Mouse (Mus musculus) heart, embryonic 15.5 days (tissue): Measurements from ENCODE around the gene Prpf4. TPM values are rescaled to one million over a fixed set of nuclear protein-coding genes. Genes with fewer than 3 reads are reported as not detected.

Experiments used
- ATAC-seq: fragments of 200-750 bp; cut with Nextera tagmentation; replicated peaks from 2 replicates; pipeline ENCODE4 v1.8.0; 2017; ENCODE audit warnings: low read depth, moderate TSS enrichment; ENCODE audit not compliant: insufficient number of reproducible peaks, insufficient read depth, low FRiP score
- H3K27ac ChIP-seq: fragments of 300-500 bp; sonication (generic); 2 replicates; pipeline ENCODE4 v1.5.1; 2015; ENCODE audit warnings: mild to moderate bottlenecking, inconsistent platforms
- H3K27me3 ChIP-seq: fragments of 300-500 bp; sonication (generic); 2 replicates; pipeline ENCODE4 v1.6.1; 2015; ENCODE audit warnings: inconsistent platforms
- H3K36me3 ChIP-seq: fragments of 300-500 bp; sonication (generic); 2 replicates; pipeline ENCODE4 v1.6.1; 2015; ENCODE audit warnings: mild to moderate bottlenecking, inconsistent platforms
- H3K4me1 ChIP-seq: fragments of 300-500 bp; sonication (generic); replicated peaks from 2 replicates; pipeline ENCODE4 v1.6.1; 2015; ENCODE audit warnings: inconsistent platforms
- H3K4me2 ChIP-seq: fragments of 300-500 bp; sonication (generic); 2 replicates; pipeline ENCODE4 v1.6.1; 2015; ENCODE audit warnings: inconsistent platforms, mild to moderate bottlenecking, moderate library complexity
- H3K4me3 ChIP-seq: fragments of 300-500 bp; sonication (generic); 2 replicates; pipeline ENCODE4 v1.5.1; 2015; ENCODE audit warnings: mild to moderate bottlenecking, inconsistent platforms
- H3K9ac ChIP-seq: fragments of 300-500 bp; sonication (generic); 2 replicates; pipeline ENCODE4 v1.6.1; 2015; ENCODE audit warnings: mild to moderate bottlenecking, inconsistent platforms
- H3K9me3 ChIP-seq: fragments of 300-500 bp; sonication (generic); replicated peaks from 2 replicates; pipeline ENCODE4 v1.6.1; 2016; ENCODE audit warnings: inconsistent platforms
- WGBS: fragments of 180-500 bp; shearing (Covaris S2); methylation state at CpG from one replicate; pipeline ENCODE4 v1.1.7; 2015; ENCODE audit warnings: mixed read lengths; 5-methylcytosine and 5-hydroxymethylcytosine counted together
- polyA plus RNA-seq: library from polyadenylated mRNA; unstranded; fragments of >200 nt; fragmentation: Nextera tagmentation; extraction: Ambion mirVana; gene quantifications from 2 replicates; pipeline ENCODE4 v1.2.1, GENCODE M21; 2015

The Prpf4 gene
- polyA plus RNA-seq, 1 experiment from 2014 or later: 11.5 TPM

DNA sequence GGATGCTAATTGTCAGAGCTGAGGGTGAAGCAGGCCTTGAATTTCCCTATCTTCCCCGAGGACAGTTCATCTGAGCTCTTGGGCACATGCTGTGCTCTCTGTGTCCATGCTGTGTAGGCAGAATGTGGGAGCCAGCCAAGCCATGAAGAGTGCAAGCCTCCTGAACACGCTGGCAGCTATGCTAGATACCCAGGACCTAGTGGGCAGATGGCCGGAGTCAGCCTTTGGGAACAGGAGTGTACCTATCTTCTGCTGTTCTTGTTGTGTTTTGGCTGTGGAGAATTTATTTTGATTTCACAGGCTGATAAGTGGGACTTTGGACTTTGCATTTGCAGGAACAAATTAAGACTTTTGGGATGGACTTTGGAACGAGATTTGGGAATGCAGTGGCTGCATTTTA, 31.9 kb downstream of the Prpf4 start:
- Histone ChIP-seq H3K9me3 (no peaks in the 10 kb centered on the region), H3K27me3 (no peaks in the 10 kb centered on the region), H3K36me3 (no peaks in the 10 kb centered on the region), H3K4me3 (no peak overlapping the region), H3K9ac (no peak overlapping the region), H3K4me1 (no peaks in the 10 kb centered on the region), H3K27ac (no peak overlapping the region), H3K4me2 (no peak overlapping the region)
- 77% methylated on average over 4 of the region's 4 CpGs for WGBS
- ATAC-seq: no peak

DNA sequence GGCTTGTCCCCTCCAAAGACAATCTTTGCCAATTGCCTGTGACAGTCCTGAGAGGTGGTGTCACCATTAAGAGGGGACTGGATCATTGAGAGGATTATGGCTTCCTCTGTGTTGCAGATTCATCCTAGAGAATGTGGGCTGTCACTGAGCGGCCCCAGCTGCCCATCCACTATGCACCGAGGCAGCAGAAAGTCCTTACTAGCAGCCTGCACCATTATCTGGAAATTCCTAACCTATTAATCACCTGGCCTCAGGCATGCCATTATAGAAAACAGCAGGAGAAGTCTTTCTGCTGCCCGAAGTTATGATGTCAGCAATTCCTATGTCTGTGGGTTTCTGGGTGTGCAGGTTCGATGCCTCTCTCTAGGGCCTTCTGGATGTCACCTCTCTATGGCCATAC, 32.4 kb downstream of the Prpf4 start:
- Histone ChIP-seq H3K4me1 (no peaks in the 10 kb centered on the region), H3K27me3 (no peaks in the 10 kb centered on the region), H3K9me3 (no peaks in the 10 kb centered on the region), H3K36me3 (no peaks in the 10 kb centered on the region), H3K4me3 (no peak overlapping the region), H3K4me2 (no peak overlapping the region), H3K9ac (no peak overlapping the region), H3K27ac (no peak overlapping the region)
- no peak for ATAC-seq
- 45% methylated on average over 4 of the region's 4 CpGs for WGBS

DNA sequence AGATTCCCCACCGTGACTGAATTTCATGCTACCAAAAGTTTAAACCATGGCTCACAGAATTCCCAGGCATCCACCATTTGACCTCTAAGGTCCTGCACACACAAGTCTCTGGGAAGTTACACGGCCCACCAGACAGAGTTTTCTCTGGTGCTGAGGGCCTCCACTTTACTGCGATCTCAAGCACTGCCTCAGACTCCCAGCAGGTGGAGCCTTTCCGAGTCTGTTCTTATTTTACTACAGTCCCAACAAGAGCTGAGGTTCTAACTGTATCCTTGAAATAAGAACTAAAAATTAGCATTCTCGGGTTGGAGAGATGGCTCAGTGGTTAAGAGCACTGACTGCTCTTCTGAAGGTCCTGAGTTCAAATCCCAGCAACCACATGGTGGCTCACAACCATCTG, 46.4 kb downstream of the Prpf4 start:
- H3K4me2 ChIP-seq: no peak overlapping the region
- WGBS: 47% methylated on average over 5 of the region's 5 CpGs

DNA sequence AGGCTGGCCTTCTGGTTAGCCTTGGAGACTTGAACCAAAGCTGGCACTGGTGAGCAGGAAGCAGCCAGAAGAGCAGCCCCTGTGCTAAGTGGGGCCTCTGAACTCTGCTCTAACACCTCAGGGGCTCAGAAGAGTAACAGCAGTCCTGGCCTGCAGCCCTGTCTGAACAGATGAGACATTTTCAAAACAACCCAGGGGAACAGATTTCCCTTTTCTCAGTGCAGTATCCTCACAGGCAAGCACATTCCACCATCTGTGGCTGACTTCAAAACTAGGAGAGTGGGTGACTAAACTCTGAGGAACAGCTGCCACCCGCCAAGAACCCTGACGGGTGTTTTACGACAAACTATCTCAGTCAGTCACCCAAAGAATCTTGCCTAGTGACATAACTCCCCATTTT, 50.5 kb downstream of the Prpf4 start:
- Histone ChIP-seq H3K4me2 (no peak overlapping the region), H3K9ac (no peak overlapping the region), H3K36me3 (no peaks in the 10 kb centered on the region), H3K27ac (no peak overlapping the region), H3K27me3 (no peaks in the 10 kb centered on the region), H3K4me1 (no peaks in the 10 kb centered on the region), H3K4me3 (no peak overlapping the region), H3K9me3 (no peaks in the 10 kb centered on the region)
- no peak for ATAC-seq
- 73% methylated on average over 3 of the region's 3 CpGs for WGBS

More for the DNA sequence above, 46.4 kb downstream of the Prpf4 start:
- no peaks in the 10 kb centered on the region for H3K36me3 ChIP-seq
- no peaks in the 10 kb centered on the region for H3K4me1 ChIP-seq
- H3K9me3 ChIP-seq: no peaks in the 10 kb centered on the region
- ATAC-seq: no peak
- no peak overlapping the region for H3K27ac ChIP-seq
- H3K4me3 ChIP-seq: no peak overlapping the region
- no peaks in the 10 kb centered on the region for H3K27me3 ChIP-seq
- no peak overlapping the region for H3K9ac ChIP-seq

DNA sequence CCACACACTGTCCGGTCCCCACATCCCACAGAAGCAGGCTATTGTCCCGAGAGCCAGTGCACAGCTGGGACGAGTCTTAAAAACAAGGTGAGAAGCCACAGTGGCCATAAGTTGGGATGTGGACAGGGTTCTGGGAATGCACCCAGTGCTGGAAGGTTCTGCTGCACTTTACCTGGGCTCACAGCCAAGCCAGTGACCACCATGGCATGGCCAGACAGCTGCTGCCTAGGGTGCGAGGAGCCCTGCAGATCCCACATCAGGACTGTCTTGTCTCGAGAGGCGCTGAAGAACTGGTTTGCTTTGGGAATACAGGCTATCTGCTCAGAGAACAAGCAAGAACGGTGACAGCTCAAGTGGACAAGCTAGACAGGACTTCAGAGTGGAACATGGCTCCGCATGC, 51.8 kb downstream of the Prpf4 start:
- H3K4me2 ChIP-seq: no peak overlapping the region
- ATAC-seq: no peak
- no peaks in the 10 kb centered on the region for H3K4me1 ChIP-seq
- 79% methylated on average over 8 of the region's 8 CpGs for WGBS
- H3K9me3 ChIP-seq: no peaks in the 10 kb centered on the region
- no peak overlapping the region for H3K27ac ChIP-seq
- no peak overlapping the region for H3K9ac ChIP-seq
- no peak overlapping the region for H3K4me3 ChIP-seq
- H3K27me3 ChIP-seq: no peaks in the 10 kb centered on the region
- H3K36me3 ChIP-seq: no peaks in the 10 kb centered on the region

DNA sequence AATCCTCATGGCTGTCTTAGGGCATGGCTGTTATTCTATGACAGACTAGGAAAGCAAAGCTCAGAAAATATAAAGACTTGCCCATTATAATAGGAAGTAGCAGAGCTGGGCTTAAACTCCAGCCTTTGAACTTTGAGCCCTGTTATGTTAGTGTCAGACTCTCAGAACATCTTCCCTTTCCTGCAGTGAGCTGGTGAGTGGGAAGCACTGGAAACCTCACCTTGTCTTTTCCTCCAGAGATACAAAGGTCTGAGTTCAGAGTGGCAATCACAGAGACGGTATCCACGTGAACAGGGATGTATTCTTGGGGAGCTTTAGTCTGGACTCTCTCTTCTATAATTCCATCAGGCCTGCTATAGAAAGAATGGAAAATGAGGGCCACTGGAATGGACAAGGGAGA, 54.5 kb downstream of the Prpf4 start:
- H3K4me3 ChIP-seq: no peak overlapping the region
- WGBS: 79% methylated on average over 2 of the region's 2 CpGs
- no peak overlapping the region for H3K4me2 ChIP-seq
- no peaks in the 10 kb centered on the region for H3K36me3 ChIP-seq
- no peak overlapping the region for H3K9ac ChIP-seq
- H3K27ac ChIP-seq: no peak overlapping the region
- H3K27me3 ChIP-seq: no peaks in the 10 kb centered on the region
- no peaks in the 10 kb centered on the region for H3K9me3 ChIP-seq
- H3K4me1 ChIP-seq: no peaks in the 10 kb centered on the region
- ATAC-seq: no peak

DNA sequence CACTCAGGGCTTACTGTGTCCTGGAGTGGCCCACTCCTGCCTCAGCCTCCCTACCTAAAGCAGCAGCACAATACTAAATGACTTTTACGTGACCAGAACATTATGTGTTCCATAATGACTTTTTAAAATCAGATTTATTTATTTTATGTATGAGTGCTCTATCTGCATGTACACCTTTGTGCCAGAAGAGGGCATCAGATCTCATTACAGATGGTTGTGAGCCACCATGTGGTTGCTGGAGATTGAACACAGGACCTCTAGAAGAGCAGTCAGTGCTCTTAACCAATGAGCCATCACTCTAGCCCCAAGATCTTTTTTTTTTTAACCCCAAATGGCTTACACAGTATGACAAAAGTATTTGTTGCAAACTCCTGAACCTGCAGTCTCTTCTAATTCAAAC, 59.6 kb downstream of the Prpf4 start:
- H3K27ac ChIP-seq: no peak overlapping the region
- no peaks in the 10 kb centered on the region for H3K27me3 ChIP-seq
- no peak overlapping the region for H3K4me3 ChIP-seq
- no peak overlapping the region for H3K9ac ChIP-seq
- H3K4me1 ChIP-seq: peaks cover 5% of the 10 kb centered on the region
- WGBS: 86% methylated on average over 1 of the region's 1 CpGs
- 0 out of 2 replicates have a peak, but pooled peaks cover 3% of the 10 kb centered on the region for H3K9me3 ChIP-seq
- no peak for ATAC-seq
- H3K4me2 ChIP-seq: no peak overlapping the region
- H3K36me3 ChIP-seq: no peaks in the 10 kb centered on the region

DNA sequence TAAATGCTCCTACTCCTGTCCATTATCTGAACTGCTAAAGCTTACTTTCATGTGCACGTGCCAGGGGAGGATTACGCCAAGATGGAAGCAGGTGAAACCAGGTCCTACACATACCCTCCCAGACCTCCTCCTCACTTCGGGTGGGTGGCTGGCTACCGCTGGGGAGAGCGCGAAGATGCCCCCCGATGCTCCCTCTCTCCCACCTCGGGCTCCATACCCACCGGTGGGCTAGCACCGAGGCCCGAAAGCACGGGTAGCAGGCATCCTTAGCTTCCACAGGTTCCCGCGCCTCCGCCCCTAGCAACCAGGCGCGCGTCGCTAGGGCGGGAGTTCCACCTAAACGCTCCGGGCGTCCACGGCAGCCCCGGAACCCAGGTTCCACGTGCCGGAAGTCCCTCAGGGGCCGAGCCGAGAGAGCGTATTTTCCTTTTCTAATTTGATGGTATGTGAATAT, 62.0 kb downstream of the Prpf4 start, which contains the start of gene Wdr31:
TSS of gene Wdr31 (minus strand) at position 299 of the 454 bp plus-strand sequence.
- Histone ChIP-seq H3K9ac (peak within 1 kb of the TSS; percentile 67; the same call in 1 of the 2 replicates), H3K27ac (no peak within 1 kb of the TSS), H3K4me2 (peak within 1 kb of the TSS; percentile 95), H3K9me3 (0 out of 2 replicates have a peak, but pooled peaks cover 3% of the 10 kb centered on the region), H3K4me1 (peaks cover 5% of the 10 kb centered on the region), H3K4me3 (peak within 1 kb of the TSS; percentile 78), H3K27me3 (no peaks in the 10 kb centered on the region), H3K36me3 (no peaks in the 10 kb centered on the region)
- under 1% methylated on average over 30 of the region's 30 CpGs for WGBS
- ATAC-seq: peak; percentile 81

DNA sequence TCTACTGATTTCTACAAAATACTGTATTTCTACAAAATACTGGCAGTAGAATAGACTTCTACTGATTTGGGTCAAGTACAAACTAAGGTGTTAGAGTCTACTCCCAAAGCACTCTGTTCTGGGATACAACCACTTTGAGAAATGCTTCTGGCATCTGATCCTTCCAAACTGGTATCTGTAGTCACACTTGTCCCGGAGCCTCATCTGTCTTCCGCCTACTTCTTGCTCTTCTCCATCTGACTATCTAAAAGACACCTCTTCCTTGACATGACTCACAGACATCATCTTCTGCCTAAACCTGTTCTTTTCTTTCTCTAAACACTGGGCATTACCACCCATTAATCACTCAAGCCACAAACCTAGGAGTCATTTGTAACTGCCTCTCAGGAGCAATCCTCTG, 63.5 kb downstream of the Prpf4 start:
- Histone ChIP-seq H3K27ac (no peak overlapping the region), H3K27me3 (peaks cover 3% of the 10 kb centered on the region; the same call in 1 of the 2 replicates), H3K9me3 (0 out of 2 replicates have a peak, but pooled peaks cover 3% of the 10 kb centered on the region), H3K36me3 (no peaks in the 10 kb centered on the region), H3K4me3 (no peak overlapping the region), H3K4me2 (no peak overlapping the region), H3K4me1 (peaks cover 5% of the 10 kb centered on the region), H3K9ac (no peak overlapping the region)
- 81% methylated on average over 2 of the region's 2 CpGs for WGBS
- no peak for ATAC-seq

DNA sequence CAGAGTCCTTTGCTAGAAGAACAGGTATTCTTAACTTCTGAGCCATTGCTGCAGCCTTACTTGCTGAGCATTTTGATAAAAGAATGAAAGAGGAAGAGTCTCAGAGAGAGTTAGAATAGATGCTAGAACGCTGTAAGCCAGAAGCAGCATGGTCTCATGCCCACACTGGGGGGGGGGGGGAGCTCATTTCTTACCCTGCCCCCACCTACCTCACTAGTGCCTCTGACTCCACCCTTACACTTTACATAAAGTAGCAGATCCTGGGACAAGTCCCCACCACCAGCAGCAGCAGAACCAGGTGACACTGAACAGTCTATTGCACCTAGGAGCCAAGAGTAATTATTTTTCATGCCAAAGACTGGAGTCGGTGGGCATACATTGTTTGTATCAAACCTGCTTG, 66.5 kb downstream of the Prpf4 start:
- no peak overlapping the region for H3K4me3 ChIP-seq
- no peak overlapping the region for H3K9ac ChIP-seq
- WGBS: 87% methylated on average over 2 of the region's 2 CpGs
- peaks cover 15% of the 10 kb centered on the region for H3K4me1 ChIP-seq
- ATAC-seq: no peak
- H3K9me3 ChIP-seq: no peaks in the 10 kb centered on the region
- H3K27me3 ChIP-seq: peaks cover 12% of the 10 kb centered on the region; the same call in 1 of the 2 replicates
- H3K4me2 ChIP-seq: no peak overlapping the region
- no peak overlapping the region for H3K27ac ChIP-seq
- no peaks in the 10 kb centered on the region for H3K36me3 ChIP-seq

DNA sequence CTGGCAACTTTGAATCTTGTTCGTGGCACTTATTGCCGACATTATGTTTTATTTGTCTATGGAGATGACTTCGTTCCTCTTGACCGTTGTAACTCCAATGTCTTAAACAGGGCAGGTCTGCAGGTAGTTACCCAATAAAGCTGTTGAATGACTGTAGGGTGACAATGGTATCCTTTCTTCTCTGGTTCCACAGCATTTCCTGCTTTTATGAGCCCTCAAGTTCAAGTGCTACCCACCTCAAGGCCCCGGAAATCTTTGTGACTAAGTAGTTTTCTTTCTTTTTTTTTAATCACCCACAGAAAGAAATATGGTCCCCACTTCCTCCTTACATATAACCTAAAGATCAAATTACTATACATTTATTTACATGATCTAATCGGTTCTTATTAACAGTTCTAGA, 67.2 kb downstream of the Prpf4 start:
- Histone ChIP-seq H3K4me1 (peaks cover 11% of the 10 kb centered on the region), H3K27ac (no peak overlapping the region)
- 78% methylated on average over 6 of the region's 6 CpGs for WGBS

More for the DNA sequence above, 67.2 kb downstream of the Prpf4 start:
- ATAC-seq: no peak
- H3K27me3 ChIP-seq: peaks cover 12% of the 10 kb centered on the region; the same call in 1 of the 2 replicates
- H3K9me3 ChIP-seq: no peaks in the 10 kb centered on the region
- no peak overlapping the region for H3K4me2 ChIP-seq
- H3K9ac ChIP-seq: no peak overlapping the region
- no peaks in the 10 kb centered on the region for H3K36me3 ChIP-seq
- no peak overlapping the region for H3K4me3 ChIP-seq
